Mouse (Mus musculus) ES-Bruce4 (cell line): ENCODE results near the gene Alox5ap.

Experiments used
- CTCF ChIP-seq: IDR thresholded peaks from one replicate; pipeline ENCODE4 v1.8.1; 2011; ENCODE audit warnings: low read depth, low read length
- POLR2A ChIP-seq: IDR thresholded peaks from one replicate; pipeline ENCODE4 v1.8.1; 2011; ENCODE audit warnings: low read length; ENCODE audit not compliant: insufficient read depth

- no peak for TF ChIP-seq CTCF
- no peak for TF ChIP-seq POLR2A
Measured at GRCm38 (mm10) chr5:149243053-149243452, 21.5 kb upstream of the Alox5ap start.
